Mouse (Mus musculus) natural killer cell, adult 2 months (primary cell): Measurements from ENCODE around the gene Svs5.
"Not testable (repeated sequence)": the region's sequence is repeated elsewhere in the genome, so short reads cannot be mapped to it uniquely, and the experiment has no call there.

Source experiments
- DNase-seq, 2 experiments: peaks; one replicate each; pipeline ENCODE4 v3.0.0; 2022; ENCODE audit warnings: low spot score in 2 of 2

Gene Svs5

DNA sequence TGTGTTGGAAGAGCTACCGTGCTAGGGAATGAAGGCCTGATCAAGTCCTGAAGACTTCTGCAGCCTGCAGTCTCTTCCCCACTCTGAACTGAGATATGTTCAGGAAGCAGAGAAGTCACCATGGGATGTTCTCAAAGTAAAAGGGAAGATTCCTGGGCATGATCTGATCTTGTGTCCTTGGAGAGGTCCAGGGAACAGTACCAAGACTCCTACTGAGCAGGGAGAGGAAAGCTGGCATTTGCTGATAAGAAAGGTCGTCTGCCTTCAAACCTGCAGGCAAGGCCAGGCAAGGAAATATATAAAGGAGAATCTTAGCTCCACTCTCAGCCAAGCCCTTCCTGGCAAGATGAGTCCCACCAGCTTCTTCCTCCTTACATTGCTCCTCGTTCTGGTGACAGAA is at the start of gene Svs5:
Svs5 (plus strand) TSS at position 301 of the 400 bp plus-strand sequence.
- not testable (repeated sequence) for DNase-seq

DNA sequence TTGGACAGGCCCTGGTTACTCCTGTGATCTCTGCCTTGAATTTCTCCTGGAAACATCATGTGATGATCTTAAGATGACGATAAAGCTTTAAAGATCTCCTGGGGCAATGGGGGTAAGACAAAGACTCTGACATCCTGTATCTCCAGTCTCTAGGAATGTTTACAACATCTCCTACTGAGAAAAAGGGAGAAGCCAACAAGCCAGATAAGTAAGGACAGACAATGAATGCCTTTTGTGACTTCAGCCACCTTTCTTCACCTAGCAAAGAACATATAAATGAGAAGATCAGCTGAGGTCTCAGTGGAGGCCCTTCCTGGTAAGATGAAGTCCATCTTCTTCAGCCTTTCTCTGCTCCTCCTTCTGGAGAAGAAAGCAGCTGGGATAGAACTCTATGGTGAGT is 43.6 kb upstream of the Svs5 start, which contains the start of gene Svs3a:
Svs3a (plus strand) TSS at position 301 of the 400 bp plus-strand sequence.
- not testable (repeated sequence) for DNase-seq

DNA sequence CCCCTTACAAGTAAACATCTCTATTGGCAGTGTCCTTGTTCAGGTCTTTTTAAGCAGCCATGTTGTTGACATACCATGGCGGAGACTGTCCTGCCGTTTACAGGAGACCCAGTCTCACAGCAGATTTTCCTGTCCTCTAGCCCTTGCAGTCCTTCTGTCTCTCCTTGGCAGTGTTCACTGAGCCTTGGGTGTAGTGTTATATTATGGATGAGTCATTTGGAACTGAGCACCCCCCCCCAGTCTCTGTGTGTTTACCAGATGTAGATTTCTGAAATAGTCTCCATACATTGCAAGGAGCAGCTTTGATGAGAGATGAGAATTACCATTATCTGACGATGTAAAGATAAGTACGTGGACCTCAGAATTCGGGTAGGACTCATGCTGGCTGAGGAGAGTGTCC is 19.9 kb upstream of the Svs5 start:
- DNase-seq, result no peak

DNA sequence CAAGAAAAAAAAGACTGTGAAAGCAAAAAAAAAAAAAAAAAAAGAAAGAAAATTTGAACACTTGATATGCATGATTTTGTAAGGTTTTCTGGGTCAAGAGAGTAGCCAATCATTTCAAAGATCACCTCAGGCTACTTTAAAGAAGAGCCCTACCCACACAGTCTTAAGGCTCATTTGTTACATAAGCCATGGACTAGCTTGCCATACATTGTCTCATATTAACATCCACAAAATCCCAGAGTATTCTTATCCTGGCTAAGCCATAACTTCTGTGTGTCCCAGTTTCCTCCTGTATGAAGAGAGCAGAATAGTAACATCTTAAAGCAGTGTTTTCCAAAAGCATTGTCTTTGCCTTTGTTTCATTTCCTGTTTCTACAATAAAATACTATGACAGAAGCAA is 17.1 kb upstream of the Svs5 start:
- not testable (repeated sequence) for DNase-seq

DNA sequence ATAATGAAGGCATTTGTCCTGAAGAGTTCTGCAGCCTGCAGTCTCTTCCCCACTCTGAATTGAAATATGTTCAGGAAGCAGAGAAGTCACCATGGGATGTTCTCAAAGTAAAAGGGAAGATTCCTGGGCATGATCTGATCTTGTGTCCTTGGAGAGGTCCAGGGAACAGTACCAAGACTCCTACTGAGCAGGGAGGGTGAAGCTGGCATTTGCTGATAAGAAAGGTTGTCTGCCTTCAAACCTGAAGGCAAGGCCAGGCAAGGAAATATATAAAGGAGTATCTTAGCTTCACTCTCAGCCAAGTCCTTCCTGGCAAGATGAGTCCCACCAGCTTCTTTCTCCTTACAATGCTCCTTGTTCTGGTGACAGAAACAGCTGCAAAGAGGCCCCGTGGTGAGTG is 16.1 kb upstream of the Svs5 start, which contains the start of gene Svs6:
Svs6 (plus strand) TSS at position 301 of the 400 bp plus-strand sequence.
- not testable (repeated sequence) for DNase-seq

DNA sequence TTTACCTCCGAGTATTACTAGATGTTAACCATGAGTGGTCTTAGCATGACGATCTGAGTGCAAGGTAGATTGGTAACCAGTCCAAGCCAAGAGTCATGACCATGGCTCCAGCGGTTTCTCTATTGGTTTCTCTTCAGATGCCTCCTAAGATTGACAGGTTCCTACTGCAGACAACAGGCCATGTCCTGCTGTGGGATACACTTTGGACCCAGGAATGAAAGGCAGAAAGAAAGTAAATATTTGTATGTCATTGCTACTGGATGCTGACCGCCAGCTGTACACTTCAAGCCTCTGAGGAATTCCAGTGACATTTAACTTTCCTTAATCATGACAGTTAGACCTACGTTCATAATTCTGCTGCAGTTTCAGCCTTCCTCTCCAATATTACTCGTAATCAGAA is 11.6 kb upstream of the Svs5 start:
- DNase-seq, result no peak

DNA sequence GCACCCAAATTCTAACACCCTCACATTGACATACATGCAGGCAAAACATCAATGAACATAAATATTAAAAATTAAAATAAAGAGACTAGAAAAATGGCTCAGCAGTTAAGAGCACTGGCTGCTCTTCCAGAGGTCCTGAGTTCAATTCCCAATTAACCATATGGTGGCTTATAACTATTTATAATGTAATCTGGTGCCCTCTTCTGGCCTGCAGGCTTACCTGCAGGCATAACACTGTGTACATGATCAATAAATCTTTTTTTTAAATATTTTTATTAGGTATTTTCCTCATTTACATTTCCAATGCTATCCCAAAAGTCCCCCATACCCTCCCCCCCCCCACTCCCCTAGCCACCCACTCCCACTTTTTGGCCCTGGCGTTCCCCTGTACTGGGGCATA is 11.2 kb downstream of the Svs5 start:
- DNase-seq, result not testable (repeated sequence)

DNA sequence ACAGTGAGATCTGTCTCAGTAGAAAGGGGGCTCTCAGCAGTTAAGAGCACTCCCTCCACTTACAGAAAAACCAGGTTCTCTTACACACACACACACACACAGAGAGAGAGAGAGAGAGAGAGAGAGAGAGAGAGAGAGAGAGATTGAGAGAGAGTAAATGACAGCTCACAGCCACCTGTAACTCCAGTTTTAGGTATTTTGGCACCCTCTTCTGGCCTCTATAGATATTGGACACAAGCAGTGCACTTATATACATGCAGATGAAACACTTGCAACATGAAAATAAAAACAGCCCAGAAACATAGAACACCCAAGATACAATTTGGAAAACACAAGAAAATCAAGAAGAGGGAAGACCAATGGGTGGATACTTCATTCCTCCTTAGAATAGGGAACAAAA is 15.2 kb downstream of the Svs5 start:
- DNase-seq, result not testable (repeated sequence)

DNA sequence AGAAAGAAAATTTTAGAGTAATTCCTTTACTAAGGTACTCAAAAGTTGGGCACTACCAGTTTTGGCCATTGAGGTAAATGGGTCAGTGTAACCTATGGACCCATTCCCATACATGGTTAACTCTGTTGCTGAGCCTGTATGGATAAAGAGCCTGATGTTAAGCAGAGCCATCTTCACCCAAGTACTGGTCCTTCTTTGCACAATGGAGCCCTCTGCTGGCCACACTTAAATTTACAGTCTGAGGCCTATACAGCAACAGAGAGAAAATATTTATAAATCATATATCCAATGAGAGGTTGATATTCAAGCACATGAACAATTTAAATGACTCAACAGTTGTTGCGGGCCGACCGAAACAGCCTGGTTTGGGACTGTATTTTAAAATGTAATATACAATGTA is 16.4 kb downstream of the Svs5 start:
- DNase-seq, result no peak

DNA sequence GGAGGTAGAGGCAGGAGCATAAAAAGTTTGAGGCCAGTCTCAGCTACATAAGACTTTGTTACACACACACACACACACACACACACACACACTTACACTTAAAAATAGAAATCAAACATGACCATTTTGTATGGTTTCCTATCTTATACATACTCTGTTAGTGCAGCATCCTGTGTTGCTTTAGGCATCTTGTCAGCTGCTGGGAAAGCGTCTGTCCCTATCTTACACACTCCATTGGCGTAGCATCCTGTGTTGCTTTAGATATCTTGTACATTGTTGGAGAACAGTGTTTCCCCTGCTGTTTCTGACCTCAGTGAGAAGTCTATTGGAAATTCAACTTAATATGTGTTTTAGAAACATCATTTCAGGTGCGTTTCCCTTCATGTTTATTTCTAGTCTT is 20.2 kb downstream of the Svs5 start:
- DNase-seq, result no peak

DNA sequence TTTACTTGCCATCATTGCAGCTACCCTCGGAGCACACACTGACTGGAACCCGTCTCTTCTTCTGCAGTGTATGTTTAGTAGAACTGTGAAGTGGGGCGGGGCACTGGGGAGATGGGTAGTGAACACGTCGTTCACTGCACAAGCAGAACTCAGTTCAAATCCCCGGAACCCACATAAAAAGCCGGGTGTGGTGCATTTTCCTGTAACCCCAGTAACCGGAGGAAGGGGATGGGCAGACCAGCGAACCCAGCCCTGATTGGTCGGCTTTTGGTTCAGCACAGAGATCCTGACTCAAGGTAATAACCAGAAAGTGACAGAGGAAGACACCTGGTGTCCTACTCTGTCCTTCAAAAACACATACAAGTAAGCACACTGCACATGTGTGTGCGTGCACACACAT is 20.8 kb downstream of the Svs5 start:
- DNase-seq, result no peak

DNA sequence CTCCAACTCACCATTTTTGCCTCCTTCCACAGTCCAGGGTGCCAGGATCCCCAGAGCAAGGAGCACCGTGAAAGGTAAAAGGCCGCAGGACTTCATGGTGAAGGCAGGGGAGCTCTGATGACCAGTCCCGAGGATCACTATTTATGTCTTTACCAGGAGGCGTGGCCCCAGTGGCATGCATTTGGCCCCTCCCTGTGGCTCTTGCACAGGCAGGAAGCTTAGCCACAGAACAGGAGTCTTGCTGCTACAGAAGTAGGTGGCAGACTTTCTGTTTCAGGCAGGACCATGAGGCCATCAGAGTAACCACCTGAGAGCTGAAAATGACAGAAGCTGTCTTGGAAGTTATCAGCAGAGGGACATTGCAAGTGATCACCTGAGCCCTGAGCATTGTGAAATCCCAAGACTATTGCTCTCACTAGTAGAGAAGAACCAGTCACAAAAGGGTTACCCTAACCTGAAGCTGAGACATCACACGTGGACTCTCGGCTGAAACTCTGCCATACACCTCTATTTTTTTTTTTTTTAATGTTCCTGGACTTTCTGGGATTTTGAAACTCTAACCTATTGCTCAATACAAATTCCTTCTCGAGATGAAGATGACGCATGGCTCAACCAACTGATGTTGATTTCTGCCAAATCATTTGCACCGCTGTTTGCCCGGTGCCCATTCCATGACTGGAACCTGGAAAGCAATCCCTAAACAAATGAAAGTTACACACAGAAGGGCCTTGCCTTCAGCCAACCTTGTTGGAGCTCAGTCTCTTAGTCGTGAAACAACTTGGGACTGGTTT is 23.8 kb downstream of the Svs5 start:
- DNase-seq, result peak; percentile 24 to 33

DNA sequence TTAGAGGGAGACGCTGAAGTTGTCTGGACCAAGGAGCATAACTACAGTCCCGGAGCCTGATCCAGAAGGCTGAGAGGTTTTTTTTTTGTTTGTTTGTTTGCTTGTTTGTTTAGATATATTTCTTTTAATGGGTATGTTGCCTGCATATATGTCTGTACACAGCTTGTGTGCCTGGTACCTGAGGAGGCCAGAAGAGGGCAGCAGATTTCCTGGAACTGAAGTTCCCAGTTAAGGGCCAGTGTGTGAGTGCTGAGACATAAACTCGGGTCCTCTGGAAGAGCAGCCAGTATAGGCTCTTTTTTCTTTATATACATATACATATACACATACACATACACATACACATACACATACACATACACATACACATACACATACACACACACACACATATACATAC is 25.8 kb downstream of the Svs5 start:
- DNase-seq, result no peak

DNA sequence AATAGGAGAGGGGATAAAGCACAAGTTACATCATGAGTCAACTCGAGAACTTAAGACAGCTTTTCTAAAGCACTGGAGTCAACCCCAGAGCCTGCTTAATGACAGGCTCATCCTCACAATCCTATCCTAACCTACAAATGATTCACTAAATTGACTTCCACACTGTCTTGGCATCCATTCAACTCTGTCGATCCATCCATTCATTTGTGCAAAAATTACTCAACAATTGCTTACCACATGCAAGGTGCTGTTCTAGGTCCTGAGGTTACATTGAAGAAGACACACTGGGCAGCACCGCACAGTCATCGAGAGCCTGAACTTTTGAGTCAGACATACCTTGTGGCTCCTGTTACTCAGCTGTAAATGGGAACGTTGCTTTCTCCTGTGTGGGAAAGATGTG is 26.5 kb downstream of the Svs5 start:
- DNase-seq, result no peak

DNA sequence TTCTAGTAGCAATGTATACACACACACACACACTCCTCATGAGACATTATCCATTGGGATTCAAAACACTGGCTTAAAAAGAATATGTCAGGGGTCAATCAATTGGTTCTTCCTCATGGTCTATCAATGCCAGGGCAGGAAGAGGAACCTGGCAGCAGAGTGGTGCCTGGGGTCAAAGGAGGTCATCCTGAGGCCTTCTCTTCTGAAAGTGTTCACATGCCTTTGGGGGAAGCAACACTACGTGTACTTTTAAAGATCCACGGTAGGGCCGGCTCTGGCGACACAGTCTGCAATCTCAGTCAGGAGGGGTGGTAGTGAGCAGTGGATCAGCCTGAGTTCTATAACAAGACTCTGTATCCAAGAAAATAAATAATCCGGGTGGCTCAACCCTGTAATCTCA is 27.1 kb downstream of the Svs5 start:
- no peak for DNase-seq

DNA sequence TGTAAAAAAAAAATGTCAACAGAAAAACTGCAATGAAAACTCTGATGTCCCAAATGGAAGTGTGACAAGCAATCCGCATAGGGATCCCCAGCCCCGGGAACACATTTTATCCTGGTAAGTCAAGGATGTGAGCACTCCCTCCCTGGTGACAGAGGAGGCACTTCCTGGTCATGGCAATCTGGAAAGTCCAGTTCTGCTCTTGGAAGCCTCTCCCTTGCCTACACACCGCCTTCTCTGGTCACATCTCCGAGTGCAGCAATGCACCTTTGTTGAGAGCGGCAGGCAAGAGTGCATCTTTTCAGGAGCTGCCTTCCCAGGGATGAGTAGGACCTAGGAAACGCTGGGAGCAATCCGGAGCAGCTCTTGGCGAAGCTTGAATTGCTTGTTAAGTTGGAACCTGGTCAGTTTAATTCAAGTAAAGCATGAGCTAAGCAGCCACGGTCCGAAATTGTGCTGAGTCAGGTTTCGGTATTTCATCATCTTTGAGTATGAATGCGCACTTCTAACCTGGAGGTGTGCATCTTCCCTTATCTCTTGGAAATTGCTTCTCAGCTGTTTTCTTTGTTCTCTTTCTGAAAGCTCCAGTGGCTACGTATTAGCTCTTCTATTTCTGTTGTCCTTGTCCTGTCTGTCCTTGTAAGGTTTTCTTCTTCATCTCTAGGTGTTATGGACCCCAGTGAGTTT is 28.6 kb downstream of the Svs5 start:
- no peak for DNase-seq

DNA sequence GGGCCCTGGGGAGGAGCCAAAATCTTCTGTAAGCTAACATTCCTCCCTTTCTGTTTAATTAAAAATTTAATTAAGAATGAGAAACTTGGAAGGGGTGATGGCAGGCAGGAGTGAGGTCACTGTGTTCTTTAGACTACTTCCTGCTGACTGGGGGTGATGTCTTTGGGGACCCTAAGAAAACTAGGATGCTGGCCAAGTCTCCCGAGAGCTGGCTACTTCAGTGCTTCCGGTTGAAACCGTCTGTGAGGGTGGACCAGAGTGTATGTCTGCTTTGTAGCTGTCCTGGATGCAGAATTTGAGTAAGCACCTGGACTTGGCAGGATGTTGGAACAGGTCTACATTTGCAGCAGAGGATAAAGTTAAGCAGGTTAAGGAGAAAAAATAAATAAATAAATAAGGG is 34.4 kb downstream of the Svs5 start:
- DNase-seq, result no peak

DNA sequence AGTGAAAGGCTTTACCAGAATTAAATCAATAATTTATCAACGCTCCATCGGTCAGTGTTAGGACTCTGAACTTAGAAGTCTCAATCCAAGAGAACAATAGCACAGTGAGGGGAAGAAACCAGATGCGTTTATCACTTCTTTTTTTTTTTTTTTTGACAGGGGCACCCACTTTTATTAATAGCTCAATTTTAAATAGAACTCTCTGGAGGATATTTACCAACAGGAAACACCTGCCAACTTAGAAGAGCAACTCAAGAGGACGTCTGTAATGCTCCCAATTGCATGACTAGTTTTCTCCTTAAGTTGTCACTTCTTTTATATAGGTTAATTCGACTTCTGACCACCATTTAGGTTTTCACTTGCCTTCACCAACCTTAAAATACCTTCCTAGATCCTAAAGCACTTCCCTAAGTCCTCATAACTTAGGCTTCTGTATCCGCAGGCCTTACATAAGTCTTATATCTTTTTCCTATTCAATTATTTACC is 36.1 kb downstream of the Svs5 start:
- DNase-seq, result no peak

DNA sequence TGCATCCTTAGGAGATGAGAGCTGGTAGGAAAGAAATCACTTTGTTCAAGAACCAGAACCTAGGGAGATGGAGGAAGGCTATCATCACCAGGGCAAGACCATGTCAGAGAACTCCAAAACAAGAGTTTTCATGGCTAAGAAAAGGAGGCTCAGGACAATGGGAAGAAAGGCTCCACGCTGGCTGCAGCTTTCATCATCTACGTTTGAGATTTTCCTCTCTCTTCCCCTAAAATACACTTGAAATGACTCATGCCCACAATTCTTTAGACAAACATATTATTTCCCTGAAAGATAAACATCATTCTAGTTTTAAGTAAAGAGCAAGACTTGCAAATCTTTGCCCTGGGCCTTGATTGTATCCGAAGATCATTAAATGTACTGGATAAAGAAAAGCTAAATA is 38.8 kb downstream of the Svs5 start:
- no peak for DNase-seq

DNA sequence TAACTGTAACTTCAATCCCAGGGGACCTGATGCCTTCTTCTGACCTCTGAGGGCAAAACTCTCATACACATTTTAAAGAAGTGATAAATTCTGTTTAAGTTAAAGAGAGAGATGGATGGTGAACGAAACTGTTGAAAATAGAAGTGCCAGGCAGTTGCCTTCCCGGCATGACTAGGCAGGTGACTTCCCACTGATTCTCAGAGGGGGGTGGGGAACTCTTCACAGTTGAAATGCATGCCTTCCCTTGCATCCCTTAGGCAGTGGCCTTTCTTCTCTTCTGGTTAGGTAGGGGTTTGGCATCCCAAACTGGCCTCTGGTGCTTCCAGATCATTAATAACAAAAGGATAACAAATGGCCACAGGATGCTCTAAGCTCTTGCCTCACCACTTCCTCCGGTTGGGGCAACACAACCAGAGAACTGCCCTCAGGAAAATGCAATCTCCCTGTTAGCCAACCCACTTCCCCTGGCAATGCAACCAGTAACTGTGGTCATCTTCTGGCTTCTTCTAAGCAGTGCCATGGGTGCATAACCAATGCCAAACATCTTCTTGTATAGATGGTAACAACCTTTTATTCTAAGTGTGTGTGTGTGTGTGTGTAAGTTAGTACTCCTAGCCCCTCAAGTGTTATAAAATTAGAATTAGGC is 40.0 kb downstream of the Svs5 start:
- DNase-seq, result no peak

DNA sequence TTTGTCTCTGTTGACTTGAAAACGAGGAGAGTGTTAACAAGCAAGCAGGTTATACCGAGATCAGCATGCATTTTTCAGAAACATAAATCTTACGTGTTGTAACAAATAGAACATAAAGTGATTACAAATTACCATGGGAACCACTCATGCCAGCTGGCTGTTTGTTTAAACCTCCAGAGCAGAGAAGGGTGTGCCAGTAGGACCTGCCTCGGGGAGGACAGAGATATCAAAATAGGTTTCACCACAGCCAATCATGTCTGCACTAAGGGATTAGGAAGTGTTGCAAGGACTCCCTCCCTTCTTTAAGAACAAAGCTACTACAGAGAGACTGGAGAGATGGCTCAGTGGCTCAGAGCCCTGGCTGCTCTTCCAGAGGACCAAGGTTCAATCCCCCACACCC is 40.6 kb downstream of the Svs5 start:
- DNase-seq, result no peak
